Mouse (Mus musculus): ENCODE measurements around the gene Pygo2. TPM values are rescaled to one million over a fixed set of nuclear protein-coding genes. Genes with fewer than 3 reads are reported as not detected.

Gene Pygo2
- polyA plus RNA-seq (2016; fragmentation: Nextera tagmentation; extraction: Ambion mirVana) = 52.5 and 58.3 TPM in 2 replicates

GRCm38 (mm10) chr3:89430171-89431159 lies at the start of gene Pygo2:
TSS of gene Pygo2 (plus strand) at chr3:89430214.
- H3K27ac ChIP-seq (replicated peaks) = peak within 1 kb of the TSS; percentile 91
- H3K4me3 ChIP-seq = peak within 1 kb of the TSS; percentile 100
- H3K9me3 ChIP-seq = no peaks in the 10 kb centered on the region
- ATAC-seq (ENCODE audit: low FRiP score, low read depth) = peak; percentile 97
- no peaks in the 10 kb centered on the region for H3K27me3 ChIP-seq
- H3K9ac ChIP-seq (replicated peaks) = peak within 1 kb of the TSS; percentile 99
- peak within 1 kb of the TSS; percentile 77 for H3K4me2 ChIP-seq (replicated peaks)
- peaks cover 15% of the 10 kb centered on the region for H3K4me1 ChIP-seq
- H3K36me3 ChIP-seq = peaks cover 32% of the 10 kb centered on the region
- 2% methylated on average over 67 of the region's 68 CpGs for WGBS

- ATAC-seq (ENCODE audit: low FRiP score, low read depth) = no peak
- Histone ChIP-seq H3K27ac (replicated peaks) (no peak overlapping the region), H3K9ac (replicated peaks) (no peak overlapping the region), H3K4me2 (replicated peaks) (no peak overlapping the region), H3K9me3 (no peaks in the 10 kb centered on the region), H3K4me1 (peaks cover 24% of the 10 kb centered on the region), H3K27me3 (peaks cover 2% of the 10 kb centered on the region; the same call in 1 of the 2 replicates), H3K4me3 (no peak overlapping the region), H3K36me3 (no peaks in the 10 kb centered on the region)
- WGBS = 94% methylated on average over 14 of the region's 14 CpGs
Measured at GRCm38 (mm10) chr3:89380291-89380690, 49.7 kb upstream of the Pygo2 start.

GRCm38 (mm10) chr3:89380711-89381110 lies 49.3 kb upstream of the Pygo2 start:
- peaks cover 24% of the 10 kb centered on the region for H3K4me1 ChIP-seq
- no peak for ATAC-seq (ENCODE audit: low FRiP score, low read depth)
- H3K36me3 ChIP-seq = no peaks in the 10 kb centered on the region
- H3K4me2 ChIP-seq (replicated peaks) = no peak overlapping the region
- no peaks in the 10 kb centered on the region for H3K9me3 ChIP-seq
- H3K27ac ChIP-seq (replicated peaks) = no peak overlapping the region
- WGBS = 96% methylated on average over 18 of the region's 18 CpGs
- H3K4me3 ChIP-seq = no peak overlapping the region
- peaks cover 2% of the 10 kb centered on the region; the same call in 1 of the 2 replicates for H3K27me3 ChIP-seq
- no peak overlapping the region for H3K9ac ChIP-seq (replicated peaks)

DNA sequence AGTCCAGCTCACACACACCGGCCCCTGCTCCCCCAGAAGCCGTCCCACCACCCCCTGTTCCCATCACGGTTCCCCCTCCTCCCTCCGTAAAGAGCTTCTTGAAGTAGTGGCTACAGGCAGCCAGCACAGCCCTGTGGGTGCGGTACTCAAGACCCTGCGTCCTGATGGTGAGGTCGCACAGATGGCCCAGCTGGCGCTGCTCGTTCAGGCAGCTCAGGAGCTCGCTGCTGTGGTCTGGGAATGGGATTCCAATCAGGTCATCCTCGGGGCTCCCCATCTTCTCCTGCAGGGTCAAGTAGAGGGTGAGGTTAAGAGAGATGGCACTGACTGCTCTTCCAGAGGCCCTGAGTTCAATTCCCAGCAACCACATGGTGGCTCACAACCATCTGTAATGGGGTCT lies 48.8 kb upstream of the Pygo2 start:
- no peaks in the 10 kb centered on the region for H3K36me3 ChIP-seq
- no peak overlapping the region for H3K9ac ChIP-seq (replicated peaks)
- H3K4me2 ChIP-seq (replicated peaks) = no peak overlapping the region
- peaks cover 24% of the 10 kb centered on the region for H3K4me1 ChIP-seq
- WGBS = 81% methylated on average over 11 of the region's 11 CpGs
- no peak overlapping the region for H3K4me3 ChIP-seq
- no peak for ATAC-seq (ENCODE audit: low FRiP score, low read depth)
- H3K27me3 ChIP-seq = peaks cover 2% of the 10 kb centered on the region; the same call in 1 of the 2 replicates
- H3K27ac ChIP-seq (replicated peaks) = no peak overlapping the region
- no peaks in the 10 kb centered on the region for H3K9me3 ChIP-seq

- Histone ChIP-seq H3K27ac (replicated peaks) (no peak overlapping the region), H3K4me3 (no peak overlapping the region), H3K27me3 (peaks cover 3% of the 10 kb centered on the region), H3K9me3 (no peaks in the 10 kb centered on the region), H3K4me2 (replicated peaks) (no peak overlapping the region), H3K36me3 (no peaks in the 10 kb centered on the region), H3K4me1 (peaks cover 27% of the 10 kb centered on the region), H3K9ac (replicated peaks) (no peak overlapping the region)
- 88% methylated on average over 9 of the region's 9 CpGs for WGBS
- no peak for ATAC-seq (ENCODE audit: low FRiP score, low read depth)
Measured at GRCm38 (mm10) chr3:89382033-89382882, 47.8 kb upstream of the Pygo2 start.

DNA sequence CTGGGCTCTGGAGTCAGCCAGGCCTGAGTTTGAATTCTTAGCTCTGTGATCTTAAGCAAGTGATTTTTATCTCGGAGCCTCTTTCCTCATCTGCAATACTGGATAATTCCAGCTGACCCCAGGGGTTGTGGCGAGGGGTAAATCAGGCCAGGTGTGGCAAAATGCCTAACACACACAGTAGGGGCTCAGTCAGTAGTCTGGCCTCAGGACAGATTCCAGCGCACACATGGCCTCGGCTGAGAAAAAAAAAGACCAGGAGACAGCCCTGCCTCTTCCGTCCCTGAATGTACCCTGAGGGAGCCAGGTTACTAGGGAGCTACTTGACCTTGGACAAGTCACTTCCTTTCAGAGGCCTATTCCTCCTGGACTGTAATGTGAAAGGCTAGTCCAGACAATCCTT lies 47.1 kb upstream of the Pygo2 start:
- Histone ChIP-seq H3K27ac (replicated peaks) (no peak overlapping the region), H3K9ac (replicated peaks) (no peak overlapping the region), H3K27me3 (peaks cover 8% of the 10 kb centered on the region), H3K9me3 (no peaks in the 10 kb centered on the region), H3K4me2 (replicated peaks) (no peak overlapping the region), H3K4me1 (peaks cover 24% of the 10 kb centered on the region), H3K36me3 (no peaks in the 10 kb centered on the region), H3K4me3 (no peak overlapping the region)
- 84% methylated on average over 5 of the region's 5 CpGs for WGBS
- ATAC-seq (ENCODE audit: low FRiP score, low read depth) = no peak

- ATAC-seq (ENCODE audit: low FRiP score, low read depth) = no peak
- WGBS = 91% methylated on average over 5 of the region's 5 CpGs
- no peak overlapping the region for H3K9ac ChIP-seq (replicated peaks)
- H3K4me1 ChIP-seq = peaks cover 16% of the 10 kb centered on the region
- H3K4me2 ChIP-seq (replicated peaks) = no peak overlapping the region
- no peaks in the 10 kb centered on the region for H3K9me3 ChIP-seq
- no peak overlapping the region for H3K4me3 ChIP-seq
- no peak overlapping the region for H3K27ac ChIP-seq (replicated peaks)
- H3K36me3 ChIP-seq = no peaks in the 10 kb centered on the region
- H3K27me3 ChIP-seq = peaks cover 11% of the 10 kb centered on the region
Measured at GRCm38 (mm10) chr3:89383651-89384255, 46.3 kb upstream of the Pygo2 start.

DNA sequence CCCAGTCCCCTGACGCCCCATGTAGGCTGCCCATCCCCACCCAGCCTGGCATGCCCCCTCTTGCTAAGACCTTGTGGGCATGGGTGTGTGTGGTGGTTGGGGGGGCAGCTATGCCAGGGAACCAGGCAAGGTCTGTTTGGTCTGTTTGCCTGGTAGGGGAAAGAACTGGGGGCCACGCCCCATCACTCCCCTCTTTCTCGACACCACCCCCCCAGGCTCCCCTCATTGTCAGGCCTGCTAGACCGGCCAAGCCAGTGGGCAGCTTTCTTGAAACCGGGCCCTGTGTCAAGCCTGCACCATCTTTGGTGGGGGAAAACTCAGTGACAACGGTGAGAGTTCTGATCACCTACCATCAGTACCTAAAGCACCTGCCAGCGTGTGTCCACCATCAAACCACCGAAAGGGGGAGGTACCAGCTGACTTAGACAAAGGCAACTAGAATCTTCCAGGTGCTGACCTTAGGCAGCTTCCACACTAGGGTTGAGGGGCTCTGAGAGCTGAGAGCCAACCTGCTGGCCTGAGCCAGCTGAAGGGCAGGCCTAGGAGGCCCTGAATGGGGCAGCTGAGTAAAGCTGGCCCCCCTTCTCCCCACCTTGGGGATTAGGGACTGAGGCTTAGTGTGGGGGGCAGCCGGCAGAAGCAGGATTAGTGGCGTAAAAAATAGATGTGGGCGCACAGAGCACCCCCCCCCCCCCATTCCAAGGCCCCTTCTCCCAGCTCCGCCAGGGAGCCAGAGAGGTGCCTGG lies 45.5 kb upstream of the Pygo2 start:
- Histone ChIP-seq H3K4me3 (no peak overlapping the region), H3K27me3 (peaks cover 11% of the 10 kb centered on the region), H3K4me1 (peaks cover 12% of the 10 kb centered on the region; the same call in 1 of the 2 replicates), H3K27ac (replicated peaks) (no peak overlapping the region; the same call in 1 of the 2 replicates), H3K4me2 (replicated peaks) (no peak overlapping the region), H3K9ac (replicated peaks) (no peak overlapping the region), H3K36me3 (no peaks in the 10 kb centered on the region), H3K9me3 (no peaks in the 10 kb centered on the region)
- 47% methylated on average over 12 of the region's 12 CpGs for WGBS
- ATAC-seq (ENCODE audit: low FRiP score, low read depth) = 0 out of 2 replicates have a peak, but pooled peaks have one; percentile 39

- Histone ChIP-seq H3K9ac (replicated peaks) (no peak overlapping the region), H3K9me3 (no peaks in the 10 kb centered on the region), H3K27ac (replicated peaks) (no peak overlapping the region), H3K4me1 (peaks cover 17% of the 10 kb centered on the region), H3K4me2 (replicated peaks) (no peak overlapping the region), H3K27me3 (peaks cover 14% of the 10 kb centered on the region), H3K4me3 (no peak overlapping the region), H3K36me3 (no peaks in the 10 kb centered on the region)
- no peak for ATAC-seq (ENCODE audit: low FRiP score, low read depth)
- 36% methylated on average over 11 of the region's 11 CpGs for WGBS
Measured at GRCm38 (mm10) chr3:89385451-89385850, 44.6 kb upstream of the Pygo2 start.

- Histone ChIP-seq H3K9me3 (no peaks in the 10 kb centered on the region), H3K36me3 (no peaks in the 10 kb centered on the region), H3K4me2 (replicated peaks) (no peak overlapping the region), H3K4me3 (no peak overlapping the region), H3K9ac (replicated peaks) (no peak overlapping the region), H3K27me3 (peaks cover 25% of the 10 kb centered on the region), H3K4me1 (peaks cover 30% of the 10 kb centered on the region), H3K27ac (replicated peaks) (no peak overlapping the region)
- WGBS = 51% methylated on average over 17 of the region's 17 CpGs
- no peak for ATAC-seq (ENCODE audit: low FRiP score, low read depth)
Measured at GRCm38 (mm10) chr3:89386438-89387420, 43.3 kb upstream of the Pygo2 start.
